ENCODE assay signal across 13 mouse cellular contexts in genomic region chr11:31812215-31812614, GRCm38 (mm10). TPM values are rescaled to one million over a fixed set of nuclear protein-coding genes. Genes with fewer than 3 reads are reported as not detected.
DNase-seq lines count a peak whose midpoint lies in the region; ATAC-seq and TF ChIP-seq lines count a peak whose summit lies in the region.
"Had no signal": no experiment of that assay in that cellular context is flagged by ENCODE, and none has a peak within 500 bp of the region (broad histone marks: within the 10 kb centered on the region; RNA-seq: fewer than 3 reads in every experiment).

No protein-coding gene starts in this region.

- no peaks in the 10 kb centered on the region for H3K9me3 ChIP-seq in heart, embryonic 13.5 days
- H3K9me3 ChIP-seq in lung, embryonic 14.5 days (ENCODE audit: low read depth, low read length), result no peaks in the 10 kb centered on the region
- H3K9me3 ChIP-seq: forebrain, embryonic 15.5 days; lung, embryonic 15.5 days had no signal

- H3K27me3 ChIP-seq in heart, embryonic 13.5 days (replicated peaks), result no peaks in the 10 kb centered on the region
- H3K27me3 ChIP-seq in lung, embryonic 14.5 days (ENCODE audit: insufficient read depth, low read length), result no peaks in the 10 kb centered on the region
- no peaks in the 10 kb centered on the region for H3K27me3 ChIP-seq in splenic B cell, adult 2 months (ENCODE audit: control insufficient read depth, insufficient read depth, low read length, poor library complexity, severe bottlenecking)
- H3K27me3 ChIP-seq: forebrain, embryonic 15.5 days; lung, embryonic 15.5 days had no signal

- peaks cover 42% of the 10 kb centered on the region for H3K4me1 ChIP-seq in heart, embryonic 13.5 days
- peaks cover 8% of the 10 kb centered on the region for H3K4me1 ChIP-seq in lung, embryonic 14.5 days (ENCODE audit: insufficient read depth)

- 0 out of 2 replicates have a peak overlapping the region, but pooled peaks have one; percentile 45 for H3K9ac ChIP-seq in heart, embryonic 13.5 days
- no peak overlapping the region for H3K9ac ChIP-seq in lung, embryonic 14.5 days
- H3K9ac ChIP-seq: forebrain, embryonic 15.5 days; lung, embryonic 15.5 days had no signal

- peak; percentile 84 for ATAC-seq in heart, embryonic 13.5 days (ENCODE audit: extremely low read depth, insufficient number of reproducible peaks, low FRiP score, low TSS enrichment)
- ATAC-seq in lung, embryonic 14.5 days (ENCODE audit: insufficient read depth), result peak; percentile 64
- no peak for ATAC-seq in inflammation-experienced regulatory T-cells, adult 6 months
- ATAC-seq in CD4-positive, CD25-positive, alpha-beta regulatory T cell, adult 4 months, result no peak
- ATAC-seq: forebrain, embryonic 15.5 days had no signal

- H3K36me3 ChIP-seq in heart, embryonic 13.5 days, result no peaks in the 10 kb centered on the region
- H3K36me3 ChIP-seq in lung, embryonic 14.5 days (ENCODE audit: insufficient read depth), result no peaks in the 10 kb centered on the region
- H3K36me3 ChIP-seq in splenic B cell, adult 2 months (ENCODE audit: control insufficient read depth, insufficient read depth, low read length, poor library complexity, severe bottlenecking), result no peaks in the 10 kb centered on the region
- H3K36me3 ChIP-seq: forebrain, embryonic 15.5 days; lung, embryonic 15.5 days had no signal

- peak overlapping the region; percentile 78 for H3K27ac ChIP-seq in heart, embryonic 13.5 days (replicated peaks)
- no peak overlapping the region for H3K27ac ChIP-seq in lung, embryonic 14.5 days (ENCODE audit: low read depth)
- H3K27ac ChIP-seq: forebrain, embryonic 15.5 days; lung, embryonic 15.5 days had no signal

- 13% methylated on average over 9 of the region's 9 CpGs for whole genome bisulfite sequencing in heart, embryonic 13.5 days
- WGBS in lung, embryonic 14.5 days, result 23% methylated on average over 9 of the region's 9 CpGs

- peak; percentile 96 for DNase-seq in heart, adult 11 months
- DNase-seq in heart, adult 8-10 months (ENCODE audit: low spot score), result no peak
- peak; percentile 43 for DNase-seq in lung, embryonic 14.5 days
- peak; percentile 56 for DNase-seq in splenic B cell, adult 2 months (ENCODE audit: low read depth, low spot score)
- DNase-seq in kidney, adult 11 months, result no peak
- DNase-seq: adrenal gland, postnatal 25 days; kidney, postnatal 10 days; thymus, adult 18-20 months had no signal

- H3K4me2 ChIP-seq in heart, embryonic 13.5 days, result peak overlapping the region; percentile 38
- H3K4me2 ChIP-seq in lung, embryonic 14.5 days, result no peak overlapping the region
- H3K4me2 ChIP-seq: forebrain, embryonic 15.5 days; lung, embryonic 15.5 days had no signal

- H3K4me3 ChIP-seq in heart, embryonic 13.5 days, result no peak overlapping the region
- no peak overlapping the region for H3K4me3 ChIP-seq in lung, embryonic 14.5 days (ENCODE audit: low read depth, low read length)
- H3K4me3 ChIP-seq: forebrain, embryonic 15.5 days; lung, embryonic 15.5 days had no signal

- TF ChIP-seq CTCF in lung, embryonic 14.5 days (IDR thresholded peaks at IDR 0.05; ENCODE audit: low read depth), result no peak

RNA-seq across cellular contexts. Expression of gene Cpeb4, which starts 59.8 kb away (rescaled TPM):
- total RNA-seq in heart, adult 8-10 months (2022), result 100 to 1,000 TPM in 1 of 4 experiments, 10 to 100 TPM in 3; 71.7 to 102 (median 85.1) TPM
- 6.2 and 6.7 TPM in 2 replicates for polyA plus RNA-seq in heart, embryonic 13.5 days (2015; fragmentation: Nextera tagmentation; extraction: Ambion mirVana)
- 4.2 and 5.1 TPM in 2 replicates for polyA plus RNA-seq in lung, embryonic 14.5 days (2014; fragmentation: Nextera tagmentation; extraction: Ambion mirVana)
- 1 to 10 TPM; 5.3 to 7.4 (median 7.0) TPM for polyA plus RNA-seq in inflammation-experienced regulatory T-cells, adult 6 months (2017; shearing (Covaris generic))
- polyA plus RNA-seq in CD4-positive, CD25-positive, alpha-beta regulatory T cell, adult 4 months (2017; shearing (Covaris generic)), result 1 to 10 TPM; 5.8 to 7.2 TPM

Comparison
In these comparisons a context has a peak if more than half of its experiments do, and no peak if none do; other contexts are left out.
1. DNase-seq: peak in heart, adult 11 months (single experiment), lung, embryonic 14.5 days (single experiment) and splenic B cell, adult 2 months (single experiment); none in heart, adult 8-10 months (single experiment) and kidney, adult 11 months (single experiment).
2. ATAC-seq: peak in heart, embryonic 13.5 days (single experiment) and lung, embryonic 14.5 days (single experiment); none in inflammation-experienced regulatory T-cells, adult 6 months (single experiment) and CD4-positive, CD25-positive, alpha-beta regulatory T cell, adult 4 months (single experiment).